Mouse (Mus musculus) neural tube, embryonic 11.5 days (tissue): ENCODE measurements around the gene Cfb. TPM values are rescaled to one million over a fixed set of nuclear protein-coding genes. Genes with fewer than 3 reads are reported as not detected.
"Not testable (repeated sequence)": the region's sequence is repeated elsewhere in the genome, so short reads cannot be mapped to it uniquely, and the experiment has no call there.

Experiments
- ATAC-seq: fragments of 200-750 bp; cut with Nextera tagmentation; 2 replicates; pipeline ENCODE4 v1.8.0; 2017; ENCODE audit warnings: moderate number of reproducible peaks, mild to moderate bottlenecking, moderate TSS enrichment, moderate library complexity; ENCODE audit not compliant: insufficient read depth, low FRiP score, low TSS enrichment
- DNase-seq: peaks from one replicate; pipeline ENCODE4 v3.0.0-alpha.2; 2015; ENCODE audit warnings: low spot score
- H3K27ac ChIP-seq: fragments of 300-500 bp; sonication (generic); 2 replicates; pipeline ENCODE4 v1.5.1; 2014; ENCODE audit warnings: low read depth, mild to moderate bottlenecking, low read length
- H3K27me3 ChIP-seq: fragments of 300-500 bp; sonication (generic); 2 replicates; pipeline ENCODE4 v1.6.1; 2014; ENCODE audit warnings: mild to moderate bottlenecking, low read length, mixed read lengths; ENCODE audit not compliant: control insufficient read depth, insufficient read depth
- H3K36me3 ChIP-seq: fragments of 300-500 bp; sonication (generic); 2 replicates; pipeline ENCODE4 v1.6.1; 2014; ENCODE audit warnings: mild to moderate bottlenecking, low read length, moderate library complexity, mixed read lengths; ENCODE audit not compliant: control insufficient read depth, insufficient read depth
- H3K4me1 ChIP-seq: fragments of 300-500 bp; sonication (generic); 2 replicates; pipeline ENCODE4 v1.6.1; 2014; ENCODE audit warnings: low read length, mixed read lengths; ENCODE audit not compliant: control insufficient read depth, insufficient read depth
- H3K4me2 ChIP-seq: fragments of 300-500 bp; sonication (generic); 2 replicates; pipeline ENCODE4 v1.6.1; 2014; ENCODE audit warnings: low read depth, mild to moderate bottlenecking, moderate library complexity
- H3K4me3 ChIP-seq: fragments of 300-500 bp; sonication (generic); 2 replicates; pipeline ENCODE4 v1.5.1; 2014; ENCODE audit warnings: low read depth, low read length
- H3K9ac ChIP-seq: fragments of 300-500 bp; sonication (generic); 2 replicates; pipeline ENCODE4 v1.6.1; 2014; ENCODE audit warnings: mild to moderate bottlenecking, low read length
- H3K9me3 ChIP-seq: fragments of 300-500 bp; sonication (generic); 2 replicates; pipeline ENCODE4 v1.6.1; 2016; ENCODE audit warnings: low read length; ENCODE audit not compliant: control insufficient read depth
- WGBS: fragments of 180-500 bp; shearing (Covaris S2); extraction: QIAGEN DNeasy Blood & Tissue Kit; methylation state at CpG from one replicate; pipeline ENCODE4 v1.1.7; 2014; 5-methylcytosine and 5-hydroxymethylcytosine counted together
- polyA plus RNA-seq: library from polyadenylated mRNA; unstranded; fragments of >200 nt; fragmentation: Nextera tagmentation; extraction: Ambion mirVana; gene quantifications from 2 replicates; pipeline ENCODE4 v1.2.1, GENCODE M21; 2014

Gene Cfb
- polyA plus RNA-seq: 2.6 and 2.9 TPM in 2 replicates

- Histone ChIP-seq H3K36me3 (no peaks in the 10 kb centered on the region), H3K4me2 (no peak within 1 kb of the TSS), H3K9me3 (no peaks in the 10 kb centered on the region), H3K27me3 (no peaks in the 10 kb centered on the region), H3K9ac (no peak within 1 kb of the TSS), H3K27ac (no peak within 1 kb of the TSS), H3K4me3 (no peak within 1 kb of the TSS), H3K4me1 (no peaks in the 10 kb centered on the region)
- DNase-seq: no peak
- 65% methylated on average over 8 of the region's 8 CpGs for WGBS
- no peak for ATAC-seq
Measured at GRCm38 (mm10) chr17:34862416-34863081, at the start of gene Cfb. Cfb (minus strand) TSS chr17:34862518.

DNA sequence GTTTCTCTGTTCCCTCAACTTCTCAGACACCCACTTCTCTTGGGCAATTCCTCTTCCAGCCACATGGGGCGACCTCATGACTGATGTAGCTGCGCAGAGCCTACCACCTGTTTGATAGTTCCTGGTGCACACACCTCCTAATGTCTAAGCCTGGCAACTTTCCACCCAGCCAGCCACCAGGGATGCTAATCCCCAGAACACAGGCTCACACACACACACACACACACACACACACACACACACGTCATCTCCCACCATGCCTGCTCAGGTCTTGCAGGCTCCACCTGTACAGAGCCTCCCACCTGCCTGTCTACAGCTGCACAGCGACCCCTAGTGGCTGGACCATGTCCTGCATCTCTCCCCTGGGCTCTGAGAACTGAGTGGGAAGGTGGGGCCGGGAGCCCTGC lies 49.6 kb upstream of the Cfb start:
- H3K4me2 ChIP-seq: no peak overlapping the region
- H3K36me3 ChIP-seq: peaks cover 49% of the 10 kb centered on the region
- no peak overlapping the region for H3K27ac ChIP-seq
- no peak overlapping the region for H3K9ac ChIP-seq
- H3K9me3 ChIP-seq: no peaks in the 10 kb centered on the region
- WGBS: 50% methylated on average over 5 of the region's 5 CpGs
- no peaks in the 10 kb centered on the region for H3K27me3 ChIP-seq
- ATAC-seq (peak; percentile 39; the same call in 1 of the 2 replicates), DNase-seq (peak; percentile 76)
- H3K4me3 ChIP-seq: no peak overlapping the region
- no peaks in the 10 kb centered on the region for H3K4me1 ChIP-seq

- no peak overlapping the region for H3K4me3 ChIP-seq
- H3K27ac ChIP-seq: no peak overlapping the region
- no peaks in the 10 kb centered on the region for H3K4me1 ChIP-seq
- H3K27me3 ChIP-seq: no peaks in the 10 kb centered on the region
- DNase-seq (no peak), ATAC-seq (no peak)
- no peak overlapping the region for H3K4me2 ChIP-seq
- H3K9ac ChIP-seq: no peak overlapping the region
- peaks cover 57% of the 10 kb centered on the region for H3K36me3 ChIP-seq
- WGBS: 93% methylated on average over 10 of the region's 10 CpGs
- no peaks in the 10 kb centered on the region for H3K9me3 ChIP-seq
Measured at GRCm38 (mm10) chr17:34910982-34911381, 48.7 kb upstream of the Cfb start.

DNA sequence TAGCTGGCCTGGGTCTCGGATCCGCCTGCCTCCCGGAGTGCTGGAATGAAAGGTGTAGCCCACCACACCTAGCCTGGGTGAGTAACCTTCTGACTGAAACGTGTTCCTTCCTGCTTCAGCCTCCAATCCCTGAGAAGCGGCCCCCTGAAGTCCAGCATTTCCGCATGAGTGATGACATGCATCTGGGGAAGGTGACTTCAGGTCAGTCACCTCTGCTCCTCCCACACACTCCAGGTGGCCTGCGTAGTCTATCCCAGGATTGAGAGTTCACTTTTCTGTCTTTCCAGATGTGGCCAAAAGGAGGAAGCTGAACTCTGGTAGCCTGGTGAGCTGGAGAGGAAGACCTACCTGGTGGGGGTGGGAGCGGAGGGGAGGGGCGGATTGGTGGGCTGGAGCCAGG lies 40.6 kb upstream of the Cfb start:
- peaks cover 3% of the 10 kb centered on the region; the same call in 1 of the 2 replicates for H3K4me1 ChIP-seq
- H3K4me2 ChIP-seq: no peak overlapping the region
- H3K4me3 ChIP-seq: no peak overlapping the region
- no peaks in the 10 kb centered on the region for H3K27me3 ChIP-seq
- DNase-seq: no peak
- H3K27ac ChIP-seq: no peak overlapping the region
- H3K36me3 ChIP-seq: peaks cover 37% of the 10 kb centered on the region
- H3K9ac ChIP-seq: no peak overlapping the region
- no peak for ATAC-seq
- H3K9me3 ChIP-seq: no peaks in the 10 kb centered on the region
- WGBS: 92% methylated on average over 9 of the region's 9 CpGs

GRCm38 (mm10) chr17:34901948-34902347 lies 39.6 kb upstream of the Cfb start:
- H3K36me3 ChIP-seq: peaks cover 31% of the 10 kb centered on the region

GRCm38 (mm10) chr17:34900826-34901225 lies 38.5 kb upstream of the Cfb start:
- not testable (repeated sequence) for H3K9ac ChIP-seq, H3K27me3 ChIP-seq, DNase-seq, H3K4me3 ChIP-seq, H3K4me2 ChIP-seq, ATAC-seq, H3K9me3 ChIP-seq, H3K27ac ChIP-seq
- Histone ChIP-seq H3K4me1 (peaks cover 12% of the 10 kb centered on the region), H3K36me3 (peaks cover 21% of the 10 kb centered on the region)

More at GRCm38 (mm10) chr17:34901948-34902347, 39.6 kb upstream of the Cfb start:
- H3K4me3 ChIP-seq, H3K27me3 ChIP-seq, DNase-seq, H3K27ac ChIP-seq, H3K4me2 ChIP-seq, ATAC-seq, H3K9me3 ChIP-seq, H3K9ac ChIP-seq, H3K4me1 ChIP-seq: not testable (repeated sequence)
- 93% methylated on average over 9 of the region's 10 CpGs for WGBS

DNA sequence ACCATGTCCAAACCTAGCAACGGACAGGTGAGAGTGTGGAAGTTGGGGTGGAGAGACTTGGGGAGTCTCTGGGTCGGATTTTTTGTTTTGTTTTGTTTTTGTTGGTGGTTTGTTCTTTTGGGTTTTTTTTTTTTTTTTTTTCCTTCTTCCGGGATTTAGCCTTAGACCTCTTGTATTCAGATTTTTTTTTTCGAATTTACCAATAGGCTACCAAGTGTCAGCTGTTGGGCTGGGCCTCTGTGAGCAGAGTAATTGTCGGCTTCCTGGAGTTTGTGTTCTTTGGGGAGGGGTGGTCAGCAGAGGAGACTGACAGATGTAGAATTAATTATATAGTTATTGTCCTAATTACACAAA lies 37.5 kb upstream of the Cfb start:
- no peak for DNase-seq
- Histone ChIP-seq H3K4me1 (peaks cover 16% of the 10 kb centered on the region), H3K27ac (no peak overlapping the region), H3K27me3 (no peaks in the 10 kb centered on the region), H3K36me3 (peaks cover 14% of the 10 kb centered on the region), H3K9ac (peak overlapping the region; percentile 98), H3K9me3 (no peaks in the 10 kb centered on the region), H3K4me2 (peak overlapping the region; percentile 90), H3K4me3 (peak overlapping the region; percentile 92)
- no peak for ATAC-seq
- WGBS: 8% methylated on average over 5 of the region's 5 CpGs

DNA sequence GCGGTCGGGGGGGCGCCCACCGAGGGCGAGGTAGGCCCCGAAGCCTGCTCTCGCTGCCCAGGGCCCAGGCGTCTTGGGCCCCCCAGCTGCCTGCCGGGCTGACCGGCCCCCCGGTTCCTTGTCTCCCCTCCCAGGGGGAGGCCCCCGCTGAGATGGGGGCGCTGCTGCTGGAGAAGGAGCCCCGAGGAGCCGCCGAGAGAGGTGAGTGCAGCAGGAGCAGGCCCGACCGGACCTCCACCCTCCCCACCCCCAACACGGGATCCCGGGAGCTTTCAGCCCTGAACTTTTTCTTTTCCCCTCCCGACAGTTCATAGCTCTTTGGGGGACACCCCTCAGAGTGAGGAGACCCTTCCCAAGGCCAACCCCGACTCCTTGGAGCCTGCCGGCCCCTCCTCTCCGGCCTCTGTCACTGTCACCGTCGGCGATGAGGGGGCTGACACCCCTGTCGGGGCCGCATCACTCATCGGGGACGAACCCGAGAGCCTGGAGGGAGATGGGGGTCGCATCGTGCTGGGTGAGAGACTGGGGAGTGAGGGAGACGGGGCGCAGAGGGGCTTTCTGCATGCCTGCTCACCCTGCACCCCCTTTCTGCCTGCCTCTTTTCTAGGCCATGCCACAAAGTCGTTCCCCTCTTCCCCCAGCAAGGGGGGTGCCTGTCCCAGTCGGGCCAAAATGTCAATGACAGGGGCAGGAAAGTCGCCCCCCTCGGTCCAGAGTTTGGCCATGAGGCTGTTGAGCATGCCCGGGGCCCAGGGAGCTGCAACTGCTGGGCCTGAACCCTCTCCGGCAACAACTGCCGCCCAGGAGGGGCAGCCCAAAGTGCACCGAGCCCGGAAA lies 37.0 kb upstream of the Cfb start:
- H3K9me3 ChIP-seq: no peaks in the 10 kb centered on the region
- H3K4me3 ChIP-seq: peak overlapping the region; percentile 92
- H3K4me2 ChIP-seq: peak overlapping the region; percentile 90
- ATAC-seq (no peak), DNase-seq (peak; percentile 37)
- H3K27me3 ChIP-seq: no peaks in the 10 kb centered on the region
- H3K9ac ChIP-seq: peak overlapping the region; percentile 98
- H3K27ac ChIP-seq: peak overlapping the region; percentile 95; the same call in 1 of the 2 replicates
- peaks cover 16% of the 10 kb centered on the region for H3K4me1 ChIP-seq
- peaks cover 14% of the 10 kb centered on the region for H3K36me3 ChIP-seq
- 0% methylated on average over 31 of the region's 45 CpGs for WGBS
